Mouse (Mus musculus): Measurements from ENCODE around the gene Ccdc191. TPM values are rescaled to one million over a fixed set of nuclear protein-coding genes. Genes with fewer than 3 reads are reported as not detected.

The Ccdc191 gene
- total RNA-seq, 2 experiments from 2014 or later, result 1.9 to 2.3 TPM

DNA sequence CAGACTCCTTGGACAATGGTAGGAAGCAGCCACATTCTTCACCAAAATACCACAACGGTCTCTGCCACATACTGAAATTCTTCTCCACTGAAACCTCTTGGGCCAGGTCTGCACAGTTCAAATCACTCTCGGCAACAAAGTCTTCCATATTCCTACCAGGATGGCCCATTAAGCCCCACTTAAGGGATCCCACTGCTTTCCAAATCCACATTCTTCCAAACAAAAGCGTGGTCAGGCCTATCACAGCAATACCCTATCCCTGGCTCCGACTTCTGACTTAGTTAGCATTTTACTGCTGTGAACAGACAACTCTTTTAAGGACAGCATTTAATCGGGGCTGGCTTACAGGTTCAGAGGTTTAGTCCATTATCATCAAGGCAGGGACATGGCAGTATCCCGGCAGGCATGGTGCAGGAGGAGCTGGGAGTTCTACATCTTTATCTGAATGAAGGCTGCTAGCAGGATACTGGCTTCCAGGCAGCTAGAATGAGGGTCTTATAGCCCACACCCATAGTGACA lies 36.8 kb downstream of the Ccdc191 start, which contains the start of gene Qtrt2:
Gene Qtrt2 (minus strand): TSS at position 469 of the 519 bp plus-strand sequence.
- intact Hi-C loops (cut with DNase I), result no loop called here
- DNase-seq, result no peak

DNA sequence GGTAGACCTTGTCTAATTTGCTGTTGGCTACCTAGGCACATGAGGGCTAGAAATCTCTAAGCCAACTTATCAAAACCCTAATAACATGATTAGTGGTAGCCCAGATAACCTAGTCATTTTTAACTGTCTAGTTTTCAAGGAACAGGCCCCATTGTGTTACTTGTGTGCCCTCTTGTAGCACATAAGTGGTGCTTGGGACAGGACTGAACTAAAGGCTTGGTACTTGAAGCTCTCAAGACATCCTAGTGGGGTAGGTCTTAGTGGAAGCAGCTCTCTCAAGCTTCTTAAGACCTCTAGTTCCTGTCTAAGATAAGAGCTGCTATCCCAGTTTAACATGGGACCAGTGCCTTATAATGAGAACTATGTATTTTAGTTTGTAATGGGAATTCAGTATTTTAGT lies 41.0 kb downstream of the Ccdc191 start:
- no peak for DNase-seq

DNA sequence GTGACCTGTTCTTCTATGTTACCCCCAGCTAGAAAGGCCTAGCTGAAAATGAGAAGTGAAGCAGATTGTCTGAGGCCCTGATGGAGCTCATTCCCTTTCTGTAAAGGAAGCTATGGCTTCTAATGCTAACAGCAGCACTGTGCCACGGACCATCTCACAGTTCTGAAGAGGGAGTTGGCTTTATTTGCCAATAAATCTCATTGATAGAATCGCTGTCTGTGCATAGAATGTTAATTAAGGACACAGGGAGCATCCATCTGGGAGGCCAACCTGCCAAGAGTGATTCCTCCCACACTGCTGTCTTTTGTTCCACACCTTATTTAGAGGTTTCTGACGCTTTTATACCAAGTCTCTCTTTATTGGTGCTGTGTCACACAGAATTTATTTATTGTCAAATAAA lies 41.9 kb downstream of the Ccdc191 start:
- no peak for DNase-seq
- intact Hi-C loops (cut with DNase I), result no loop called here

More for the DNA sequence above, 41.0 kb downstream of the Ccdc191 start:
- intact Hi-C loops (cut with DNase I), result no loop called here

DNA sequence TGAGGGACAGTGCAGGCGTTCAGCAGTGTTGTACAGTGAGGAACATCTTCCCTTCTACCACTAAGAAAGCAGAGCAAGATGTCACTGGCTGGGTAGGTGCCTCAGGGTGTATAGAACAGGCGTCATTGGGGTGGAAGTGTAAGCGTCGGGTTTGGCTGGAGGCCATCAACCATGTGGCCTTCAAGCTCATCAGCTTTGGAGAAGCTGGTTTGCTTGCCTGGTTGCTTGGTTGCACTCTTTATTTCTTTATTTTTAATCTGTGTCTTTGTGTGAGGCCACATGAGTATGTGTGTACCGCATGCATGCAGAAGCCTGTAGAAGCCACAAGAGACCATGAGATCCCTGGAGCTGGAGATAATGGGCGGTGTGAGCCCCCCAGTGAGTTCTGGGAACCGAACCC lies 42.7 kb downstream of the Ccdc191 start:
- no peak for DNase-seq
- intact Hi-C loops (cut with DNase I), result no loop called here

DNA sequence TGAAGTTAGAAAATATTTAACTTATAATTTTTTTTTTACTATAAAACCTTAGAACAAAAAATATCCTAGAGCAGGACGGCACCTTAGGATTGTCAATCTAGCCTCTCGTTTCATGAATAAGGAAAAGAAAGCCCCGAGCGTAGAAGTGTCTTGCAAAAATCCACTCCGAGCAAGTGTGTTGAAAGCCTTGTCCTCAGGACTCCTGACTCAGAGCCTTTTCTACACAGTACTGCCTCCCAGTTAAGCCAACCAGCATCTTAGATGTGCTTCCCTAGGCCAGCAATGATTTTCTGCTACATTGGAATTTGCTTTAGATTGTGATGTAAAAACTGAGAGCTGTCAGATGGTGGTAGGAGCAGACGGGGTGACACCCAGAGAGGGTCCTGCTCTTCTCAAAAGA lies 43.4 kb downstream of the Ccdc191 start:
- DNase-seq, result no peak
- intact Hi-C loops (cut with DNase I), result no loop called here

DNA sequence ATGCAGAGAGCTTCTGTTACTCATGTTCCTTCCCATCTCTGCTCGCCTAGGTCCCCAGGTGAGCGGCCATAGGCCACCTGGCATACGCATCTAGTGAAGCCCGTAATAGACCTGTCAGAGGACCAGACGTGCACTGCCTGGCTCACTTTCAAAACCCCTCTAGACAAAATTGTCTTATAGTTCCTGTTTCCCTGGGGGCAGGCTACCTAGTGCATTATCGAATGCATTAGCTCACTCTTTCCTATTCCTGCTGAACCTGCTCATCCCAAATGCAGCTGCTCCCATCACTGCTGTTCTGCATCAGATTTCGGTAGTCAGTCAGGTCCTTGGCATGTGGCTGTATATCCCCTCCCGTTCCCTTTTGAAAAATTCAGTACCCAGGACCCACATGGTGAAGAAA lies 45.3 kb downstream of the Ccdc191 start:
- no peak for DNase-seq
- intact Hi-C loops (cut with DNase I), result no loop called here

DNA sequence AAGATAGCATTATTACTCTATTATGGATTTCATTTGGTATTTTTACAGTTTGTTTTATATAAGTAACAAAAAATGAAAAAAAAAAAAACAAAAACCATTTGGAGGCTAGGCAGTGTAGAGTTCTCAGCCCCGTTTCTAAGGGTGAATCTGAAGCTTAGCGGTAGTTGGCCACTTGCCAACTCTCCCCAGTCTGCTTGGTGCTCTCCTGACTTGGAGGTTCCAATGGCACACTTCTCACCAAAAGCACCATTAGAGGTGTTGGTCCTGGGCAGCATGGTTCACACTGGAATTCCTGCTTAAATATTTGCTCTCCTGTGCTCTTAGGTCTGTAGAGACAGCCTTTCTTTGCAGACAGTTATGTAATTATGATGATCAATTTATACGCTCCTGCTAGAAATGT lies 45.8 kb downstream of the Ccdc191 start:
- DNase-seq, result no peak
- intact Hi-C loops (cut with DNase I), result no loop called here

DNA sequence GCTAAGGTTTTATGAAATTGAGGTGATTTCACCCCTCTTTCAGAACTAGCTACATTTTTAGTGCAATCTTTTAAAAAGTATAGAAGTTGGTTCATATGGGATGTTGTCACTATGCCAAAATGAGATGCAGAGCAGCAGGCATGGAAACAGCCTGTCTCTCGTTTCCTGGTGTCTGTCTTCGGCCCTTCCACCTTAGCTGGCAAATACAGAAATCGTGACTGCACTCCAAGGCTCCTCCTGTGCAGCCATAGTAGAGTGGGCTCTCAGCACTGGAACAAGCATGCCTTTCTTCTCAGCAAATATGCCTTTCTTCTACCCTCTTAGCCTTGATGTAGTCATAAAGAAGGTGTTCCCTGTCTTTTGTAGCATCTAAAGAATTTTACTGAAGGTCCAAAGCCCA lies 46.3 kb downstream of the Ccdc191 start:
- DNase-seq, result no peak
- intact Hi-C loops (cut with DNase I), result no loop called here

DNA sequence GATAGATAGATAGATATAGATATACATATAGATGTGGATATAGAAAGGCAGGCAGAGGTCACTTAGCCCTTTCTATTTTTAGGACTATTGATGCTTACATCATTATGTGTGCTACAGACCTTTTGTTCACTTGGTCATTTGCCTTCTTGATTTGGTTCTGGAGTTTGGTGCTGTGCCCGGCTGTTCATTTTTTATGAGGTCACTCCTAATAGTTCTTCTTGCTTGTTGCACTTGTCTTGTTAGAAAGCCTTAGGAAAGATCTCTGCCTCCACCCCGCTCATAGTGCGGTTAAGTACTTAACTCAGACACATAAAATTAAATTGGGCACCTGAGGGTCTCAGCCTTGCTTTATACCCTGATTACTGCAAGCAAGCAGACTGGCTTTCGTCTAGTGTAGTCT lies 51.2 kb downstream of the Ccdc191 start:
- DNase-seq, result no peak
- intact Hi-C loops (cut with DNase I), result no loop called here

GRCm38 (mm10) chr16:43945351-43945750 lies 55.8 kb downstream of the Ccdc191 start:
- DNase-seq, result no peak
- intact Hi-C loops (cut with DNase I), result no loop called here

- intact Hi-C loops (cut with DNase I), result no loop called here
- DNase-seq, result no peak
These were observed 56.3 kb downstream of the Ccdc191 start for GRCm38 (mm10) chr16:43945869-43946268.

- intact Hi-C loops (cut with DNase I), result no loop called here
- no peak for DNase-seq
These were observed 62.0 kb downstream of the Ccdc191 start for GRCm38 (mm10) chr16:43951591-43951990.

GRCm38 (mm10) chr16:43954913-43955312 lies 65.3 kb downstream of the Ccdc191 start:
- intact Hi-C loops (cut with DNase I), result no loop called here
- no peak for DNase-seq

GRCm38 (mm10) chr16:43958038-43958437 lies 68.4 kb downstream of the Ccdc191 start:
- no peak for DNase-seq
- intact Hi-C loops (cut with DNase I), result no loop called here

DNA sequence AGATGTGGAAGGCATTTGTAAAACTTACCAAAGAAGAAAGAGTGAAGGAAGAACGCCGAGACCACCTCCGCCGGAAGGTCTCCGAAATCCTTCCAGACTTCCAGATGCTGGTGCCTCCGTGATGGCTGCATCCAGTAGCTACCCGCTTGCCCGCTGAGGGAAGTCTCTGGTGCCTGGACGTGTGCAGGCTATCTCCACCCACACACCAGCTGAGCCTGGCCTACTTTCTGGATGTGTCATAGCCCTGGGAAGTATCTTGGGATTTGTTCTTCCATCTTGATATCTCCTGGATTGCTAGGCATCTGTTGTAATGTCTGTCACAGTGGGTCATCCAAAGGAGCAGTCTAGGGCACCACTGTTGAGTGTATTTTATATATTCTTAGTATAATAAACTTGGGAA lies 73.7 kb downstream of the Ccdc191 start:
- intact Hi-C loops (cut with DNase I), result no loop called here
- no peak for DNase-seq

GRCm38 (mm10) chr16:43963780-43964179 lies 74.2 kb downstream of the Ccdc191 start:
- DNase-seq, result no peak
- intact Hi-C loops (cut with DNase I), result no loop called here

DNA sequence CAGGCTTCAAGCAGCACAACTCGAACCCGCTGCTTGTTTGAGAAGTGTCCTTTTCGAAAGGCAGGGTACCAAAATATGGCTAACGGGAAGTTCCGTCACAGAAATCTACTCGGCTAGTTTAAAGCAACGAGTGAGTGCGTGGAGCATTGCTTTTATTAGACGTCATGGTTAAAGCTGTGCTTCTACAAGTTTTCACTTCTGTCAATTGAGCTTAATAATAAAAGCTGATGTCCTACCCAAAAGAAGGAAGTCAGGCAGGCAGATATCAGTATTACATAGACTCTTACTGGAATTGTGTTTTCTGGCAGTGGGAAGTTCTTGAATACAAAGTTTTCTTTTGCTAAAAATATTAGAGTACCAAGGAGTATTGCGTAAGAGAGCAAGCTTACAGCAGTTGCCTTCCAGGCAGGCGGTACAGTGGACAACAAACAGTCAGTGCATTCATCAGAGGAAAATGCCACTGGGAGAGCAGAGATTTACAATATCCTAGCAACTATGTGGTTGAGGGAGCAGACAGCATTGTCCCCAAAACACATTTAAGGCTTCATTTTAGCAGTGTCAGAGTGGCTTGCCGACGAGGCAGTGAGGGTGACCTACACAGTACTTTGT lies 76.3 kb downstream of the Ccdc191 start:
- DNase-seq, result no peak

GRCm38 (mm10) chr16:43970426-43970825 lies 80.8 kb downstream of the Ccdc191 start:
- intact Hi-C loops (cut with DNase I), result no loop called here
- no peak for DNase-seq

More for the DNA sequence above, 76.3 kb downstream of the Ccdc191 start:
- intact Hi-C loops (cut with DNase I), result no loop called here

DNA sequence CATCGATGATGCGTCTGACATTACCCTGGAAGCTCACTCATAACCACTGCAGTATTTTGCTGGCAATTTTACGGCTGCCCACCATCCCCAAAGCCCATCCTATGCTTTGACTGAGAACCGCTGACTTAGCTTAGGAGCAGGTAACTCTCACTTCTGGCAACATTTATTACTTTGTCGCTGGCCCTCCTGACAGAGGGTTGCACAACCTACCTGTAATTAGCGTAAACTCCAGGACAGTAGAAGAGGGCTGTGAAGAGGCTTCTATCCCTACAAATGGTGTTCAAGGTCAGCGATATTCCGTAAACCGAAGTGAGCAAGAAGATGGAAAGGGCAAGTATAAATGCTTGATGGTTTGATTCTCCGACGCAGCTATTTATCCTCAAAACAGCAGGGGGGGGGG lies 81.6 kb downstream of the Ccdc191 start:
- intact Hi-C loops (cut with DNase I), result no loop called here
- DNase-seq, result no peak

DNA sequence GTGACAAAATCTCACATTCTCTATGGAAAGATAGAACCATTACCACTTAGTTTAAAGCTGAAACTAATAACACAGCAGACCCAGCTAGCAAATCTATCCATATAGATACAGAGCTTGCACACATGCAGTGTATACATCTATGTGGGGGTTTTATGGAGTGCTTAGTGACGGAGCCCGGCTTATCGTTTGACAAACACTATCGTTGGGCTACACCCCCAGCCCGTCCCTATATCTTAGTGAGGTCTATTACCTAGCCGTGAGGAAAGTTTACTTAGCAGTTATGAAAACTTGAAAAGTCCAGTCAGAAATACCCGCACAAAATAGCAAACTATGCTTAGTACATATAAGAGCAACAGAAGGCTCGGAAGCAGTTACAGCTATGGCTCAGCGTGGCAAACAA lies 82.1 kb downstream of the Ccdc191 start:
- intact Hi-C loops (cut with DNase I), result no loop called here
- no peak for DNase-seq

DNA sequence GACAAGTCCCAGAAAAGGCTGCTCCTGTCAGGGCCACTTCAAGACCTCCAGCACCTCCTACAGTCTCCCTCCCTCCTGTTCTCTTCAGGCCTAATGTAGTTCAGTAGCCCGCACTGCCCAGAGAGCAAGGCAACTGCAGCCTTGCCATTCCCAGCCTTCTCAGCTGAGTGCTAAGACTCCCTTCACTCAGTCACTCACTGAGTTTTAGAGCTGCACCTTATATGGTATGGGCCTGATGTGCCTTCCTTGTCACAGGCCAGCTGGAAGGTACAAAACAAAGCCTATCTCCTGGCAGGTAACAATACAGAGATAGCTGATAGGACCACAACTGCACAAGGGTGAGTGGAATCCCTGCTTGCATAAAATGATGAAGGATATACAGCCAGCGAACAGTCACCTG lies 82.8 kb downstream of the Ccdc191 start:
- DNase-seq, result no peak
- intact Hi-C loops (cut with DNase I), result no loop called here

- intact Hi-C loops (cut with DNase I), result no loop called here
- DNase-seq, result no peak
These were observed 83.5 kb downstream of the Ccdc191 start for GRCm38 (mm10) chr16:43973147-43973546.

DNA sequence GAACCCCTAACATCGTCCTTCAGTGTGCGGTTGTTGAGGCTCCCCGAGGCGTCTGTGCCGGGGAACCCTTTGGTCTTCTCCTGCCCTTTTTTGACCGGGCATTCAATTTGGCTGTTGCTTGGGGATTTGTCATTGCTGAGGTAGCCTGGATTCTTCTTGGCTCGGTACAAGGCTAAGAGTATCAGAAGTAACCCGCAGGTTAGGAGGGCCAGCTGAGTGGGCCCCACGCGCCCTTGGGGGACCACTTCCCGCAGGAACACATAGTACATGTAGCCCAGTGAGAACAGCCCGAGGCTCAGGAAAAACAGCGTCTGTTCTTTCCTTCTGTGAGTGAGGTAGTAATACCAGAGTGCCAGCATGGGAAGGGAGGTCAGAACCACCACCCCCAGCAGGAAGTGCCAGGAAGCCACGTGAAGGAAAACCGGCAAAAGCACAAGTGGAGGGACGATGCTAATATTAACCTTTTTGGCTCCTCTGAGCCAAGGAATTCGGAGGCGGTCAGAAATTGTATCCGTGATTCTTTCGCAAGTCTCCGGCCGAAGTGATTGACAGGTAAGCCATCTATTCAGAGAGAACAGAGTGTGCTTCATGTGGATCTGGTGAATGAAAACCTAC lies 84.1 kb downstream of the Ccdc191 start:
- DNase-seq, result no peak
- intact Hi-C loops (cut with DNase I), result no loop called here
